Mouse (Mus musculus) megakaryocyte, embryonic 14.5 days (primary cell): ENCODE data around the gene Pde6h.

ENCODE experiments used
- FLI1 ChIP-seq: IDR thresholded peaks from 2 replicates; pipeline ENCODE4 v1.6.1; 2012; ENCODE audit warnings: low read length, inconsistent platforms, mixed read lengths
- GATA1 ChIP-seq: IDR thresholded peaks from 3 replicates; pipeline ENCODE4 v1.6.1; 2012; ENCODE audit warnings: mixed read lengths, low read length, inconsistent platforms, borderline replicate concordance

- TF ChIP-seq GATA1 (no peak), FLI1 (no peak)
Observed at GRCm38 (mm10) chr6:136986019-136986418, 62.4 kb downstream of the Pde6h start.
